15 mouse cellular contexts compared by ENCODE assay signal in the genomic region with DNA sequence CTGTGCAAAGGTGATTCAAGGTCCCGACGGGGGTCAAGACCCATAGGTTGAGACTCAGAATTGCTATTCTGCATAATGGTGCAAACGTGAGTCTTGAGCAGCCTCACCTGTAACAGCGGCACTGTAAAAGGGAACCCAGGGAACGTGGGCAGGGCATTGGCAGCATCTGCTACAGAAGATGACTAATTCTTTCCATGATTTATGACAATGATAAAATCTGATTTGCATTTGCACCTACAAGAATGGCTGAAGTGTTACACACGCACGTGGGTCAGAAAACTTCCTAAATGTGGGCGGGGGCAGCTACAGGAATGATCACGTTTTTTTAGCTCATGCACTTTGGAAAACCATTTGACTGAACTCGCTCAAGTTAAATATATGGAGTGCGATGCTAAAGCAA. TPM values are rescaled to one million over a fixed set of nuclear protein-coding genes. Genes with fewer than 3 reads are reported as not detected.
"Had no signal": no experiment of that assay in that cellular context is flagged by ENCODE, and none has a peak within 500 bp of the region (broad histone marks: within the 10 kb centered on the region; RNA-seq: fewer than 3 reads in every experiment).

No protein-coding gene starts in this region.

- H3K27ac ChIP-seq: kidney, postnatal 0 days; limb, embryonic 12.5 days; liver, embryonic 13.5 days; lung, embryonic 15.5 days; midbrain, embryonic 12.5 days; neural tube, embryonic 13.5 days had no signal

- H3K4me3 ChIP-seq: limb, embryonic 12.5 days; liver, embryonic 13.5 days; lung, embryonic 15.5 days; midbrain, embryonic 12.5 days; neural tube, embryonic 13.5 days had no signal

- DNase-seq: kidney, adult 9 months; kidney, postnatal 36 days; liver; liver, embryonic 13.5 days; liver, postnatal 0 days; lung, postnatal 14 days; retina, postnatal 1 day; thymus, adult 2 months; thymus, postnatal 25 days had no signal

RNA-seq across cellular contexts. Expression of gene Pet117, which starts 16.0 kb away (rescaled TPM):
- total RNA-seq: megakaryocyte-erythroid progenitor cell, adult 5-6 weeks had no signal

RNA-seq across cellular contexts. Expression of gene Ovol2, which starts 20.9 kb away (rescaled TPM):
- total RNA-seq: megakaryocyte-erythroid progenitor cell, adult 5-6 weeks had no signal
